Mouse (Mus musculus) bone marrow macrophage, adult 2 months (primary cell): ENCODE measurements around the gene Akr1cl. TPM values are rescaled to one million over a fixed set of nuclear protein-coding genes. Genes with fewer than 3 reads are reported as not detected.
A peak's percentile ranks its signal among the peaks of the same experiment; 100 is the strongest.

Experiments used
- H3K27ac ChIP-seq: 2 replicates; pipeline ENCODE4 v1.5.1; 2012; ENCODE audit warnings: low read depth, low read length; ENCODE audit not compliant: insufficient read depth
- H3K4me1 ChIP-seq: 2 replicates; pipeline ENCODE4 v1.6.1; 2012; ENCODE audit warnings: low read length; ENCODE audit not compliant: control insufficient read depth, insufficient read depth
- H3K4me3 ChIP-seq: 2 replicates; pipeline ENCODE4 v1.5.1; 2012; ENCODE audit warnings: mild to moderate bottlenecking, low read length, moderate library complexity; ENCODE audit not compliant: insufficient read depth
- CTCF ChIP-seq: IDR thresholded peaks from 2 replicates; pipeline ENCODE4 v1.5.1; 2012; ENCODE audit warnings: low read depth, mild to moderate bottlenecking, low read length, moderate library complexity
- POLR2A ChIP-seq: IDR thresholded peaks from 2 replicates; pipeline ENCODE4 v1.6.1; 2012; ENCODE audit warnings: mild to moderate bottlenecking, low read depth, low read length, borderline replicate concordance
- polyA plus RNA-seq: library from polyadenylated mRNA; stranded (reverse); fragments of >200 nt; gene quantifications from 2 replicates; pipeline ENCODE4 v1.2.4, GENCODE M21; 2012; ENCODE audit not compliant: missing spikeins, insufficient read depth, insufficient read length

The Akr1cl gene
- polyA plus RNA-seq, 1 experiment: not detected

DNA sequence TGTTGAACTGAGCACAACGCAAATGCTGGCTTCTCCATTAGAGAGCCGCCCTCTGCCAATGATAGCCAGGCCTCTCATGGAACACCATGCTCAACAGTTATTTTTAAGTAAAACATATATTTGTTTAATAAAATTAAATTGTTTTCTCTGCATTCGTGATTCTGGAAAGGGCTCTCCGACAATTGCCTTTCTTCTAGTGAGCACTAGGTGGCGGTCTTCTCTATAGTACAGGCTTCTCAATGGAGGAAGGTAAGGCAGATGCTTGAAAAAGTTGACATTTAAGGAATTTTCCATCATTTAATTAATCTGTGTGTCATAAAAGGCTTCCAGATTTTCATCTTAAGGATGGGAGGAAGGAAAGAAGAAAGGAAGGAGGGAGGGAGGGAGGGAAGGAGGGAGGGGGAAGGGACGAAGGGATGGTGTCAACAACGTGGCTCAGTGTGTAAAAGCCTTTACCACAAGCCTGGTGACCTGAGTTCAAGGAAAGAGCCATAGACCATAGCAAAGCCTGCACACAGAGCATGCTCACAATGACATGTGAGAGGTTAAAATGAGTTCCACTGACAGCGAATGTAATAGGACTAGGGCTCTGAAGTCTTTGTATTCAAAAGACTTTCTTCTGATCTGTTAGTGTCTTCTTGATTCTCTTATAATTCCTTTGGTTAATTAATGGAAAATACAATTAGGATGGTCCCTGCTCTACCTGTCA lies 14.0 kb upstream of the Akr1cl start:
- TF ChIP-seq CTCF: no peak
- no peak for TF ChIP-seq POLR2A
- H3K27ac ChIP-seq: no peak overlapping the region
- peaks cover 4% of the 10 kb centered on the region; the same call in 1 of the 2 replicates for H3K4me1 ChIP-seq
- H3K4me3 ChIP-seq: no peak overlapping the region

DNA sequence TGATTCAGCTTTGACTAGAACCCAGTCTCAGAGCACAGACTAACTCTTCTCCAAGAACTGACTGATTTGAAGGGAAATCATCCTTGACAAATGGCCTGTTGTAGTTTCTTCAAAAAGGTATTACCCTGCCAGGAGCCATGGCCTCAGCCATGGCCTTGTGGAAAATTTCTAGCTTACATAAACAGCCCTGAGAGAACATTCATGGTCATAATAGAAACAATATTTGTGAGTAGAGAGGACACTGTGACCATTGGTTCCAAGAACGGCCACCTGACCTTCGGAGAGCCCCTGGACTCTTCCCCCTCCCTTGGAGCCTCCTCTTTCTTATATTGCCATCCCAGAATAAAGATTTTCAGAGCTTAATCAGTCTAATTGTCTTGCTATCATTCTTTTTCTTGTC lies 10.9 kb upstream of the Akr1cl start:
- Histone ChIP-seq H3K4me1 (peaks cover 4% of the 10 kb centered on the region; the same call in 1 of the 2 replicates), H3K27ac (no peak overlapping the region), H3K4me3 (no peak overlapping the region)
- TF ChIP-seq POLR2A (no peak), CTCF (no peak)

DNA sequence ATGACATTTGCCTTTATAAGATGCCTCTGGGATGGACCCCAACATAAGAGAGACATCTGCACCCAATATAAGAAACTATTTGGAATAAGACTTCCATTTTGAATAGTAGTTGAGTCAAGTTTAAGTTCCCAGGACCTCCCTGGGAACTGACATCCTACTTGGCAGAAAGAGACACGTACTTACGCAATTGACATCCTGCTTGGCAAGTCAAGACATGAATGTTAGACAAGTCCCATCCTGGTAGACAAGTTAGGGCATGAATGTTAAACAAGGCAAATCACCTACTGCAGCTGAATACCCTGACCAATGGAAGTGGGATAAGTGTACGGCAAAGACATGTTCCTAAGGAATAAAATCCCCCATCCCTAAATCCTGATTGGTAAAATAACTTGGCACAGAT lies 9.3 kb upstream of the Akr1cl start:
- Histone ChIP-seq H3K4me3 (no peak overlapping the region), H3K4me1 (peaks cover 4% of the 10 kb centered on the region; the same call in 1 of the 2 replicates), H3K27ac (no peak overlapping the region)
- no peak for TF ChIP-seq POLR2A
- no peak for TF ChIP-seq CTCF

DNA sequence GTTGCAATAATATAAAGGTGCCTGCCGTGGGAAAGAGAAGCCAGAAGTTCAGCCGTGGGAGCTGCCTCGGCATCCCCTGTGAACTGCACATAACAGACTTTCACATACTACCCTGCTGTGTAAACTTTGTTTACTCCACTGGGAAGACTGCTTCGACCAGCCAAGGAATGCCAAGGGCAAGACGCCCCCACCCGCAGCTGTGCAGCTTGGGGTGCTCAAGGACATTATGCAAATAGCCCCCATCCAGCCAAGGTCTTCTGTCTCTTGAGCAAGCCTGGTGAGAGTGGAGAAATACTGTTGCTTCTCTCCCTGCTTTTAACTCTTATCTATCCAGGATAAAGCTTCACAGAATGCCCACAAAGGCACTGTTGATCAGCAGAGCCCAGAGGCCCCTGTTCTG lies 8.2 kb upstream of the Akr1cl start:
- H3K27ac ChIP-seq: no peak overlapping the region
- H3K4me3 ChIP-seq: no peak overlapping the region
- TF ChIP-seq POLR2A (no peak), CTCF (no peak)
- H3K4me1 ChIP-seq: peaks cover 4% of the 10 kb centered on the region; the same call in 1 of the 2 replicates

DNA sequence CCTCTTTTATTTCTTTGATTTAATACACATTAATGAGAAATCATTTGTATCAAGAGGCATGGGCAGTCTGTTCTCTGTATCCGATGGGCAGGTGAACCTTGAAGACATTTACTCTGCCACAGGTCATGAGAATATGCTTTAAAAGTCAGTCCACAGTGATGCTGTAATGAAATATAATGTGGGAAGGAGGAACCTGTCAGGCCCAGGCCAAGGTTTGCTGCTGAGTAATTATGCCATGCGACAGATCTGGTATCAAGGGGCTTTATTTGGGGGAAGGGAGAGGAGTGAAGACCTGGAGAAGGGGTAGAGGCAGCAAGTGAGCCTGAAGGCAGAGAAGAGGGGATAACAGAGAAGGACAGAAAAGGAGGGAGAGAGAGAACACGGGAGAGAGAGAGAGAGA lies 7.1 kb upstream of the Akr1cl start:
- H3K4me3 ChIP-seq: no peak overlapping the region
- H3K4me1 ChIP-seq: peaks cover 4% of the 10 kb centered on the region; the same call in 1 of the 2 replicates
- TF ChIP-seq POLR2A (no peak), CTCF (no peak)
- no peak overlapping the region for H3K27ac ChIP-seq

DNA sequence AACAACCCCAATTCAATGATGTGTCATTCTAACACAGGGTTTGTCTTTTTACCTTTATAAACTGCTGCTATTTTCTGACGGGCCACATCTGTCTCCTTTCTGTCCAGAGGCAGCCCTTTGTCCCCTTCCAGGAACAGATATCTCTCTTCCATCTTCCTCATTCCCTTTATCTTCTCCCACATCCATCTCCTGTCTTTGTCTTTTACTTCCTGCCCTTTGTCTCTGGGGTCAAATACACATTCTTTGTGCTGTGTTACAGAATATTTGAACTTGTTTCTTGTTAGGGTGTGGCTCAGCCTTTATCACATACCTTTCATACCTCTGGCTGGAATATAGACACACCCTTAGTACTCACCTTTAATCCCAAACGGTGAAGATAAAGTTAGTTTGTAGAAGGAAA lies 5.0 kb upstream of the Akr1cl start:
- Histone ChIP-seq H3K27ac (no peak overlapping the region), H3K4me1 (peaks cover 4% of the 10 kb centered on the region; the same call in 1 of the 2 replicates), H3K4me3 (no peak overlapping the region)
- TF ChIP-seq POLR2A (no peak), CTCF (no peak)

DNA sequence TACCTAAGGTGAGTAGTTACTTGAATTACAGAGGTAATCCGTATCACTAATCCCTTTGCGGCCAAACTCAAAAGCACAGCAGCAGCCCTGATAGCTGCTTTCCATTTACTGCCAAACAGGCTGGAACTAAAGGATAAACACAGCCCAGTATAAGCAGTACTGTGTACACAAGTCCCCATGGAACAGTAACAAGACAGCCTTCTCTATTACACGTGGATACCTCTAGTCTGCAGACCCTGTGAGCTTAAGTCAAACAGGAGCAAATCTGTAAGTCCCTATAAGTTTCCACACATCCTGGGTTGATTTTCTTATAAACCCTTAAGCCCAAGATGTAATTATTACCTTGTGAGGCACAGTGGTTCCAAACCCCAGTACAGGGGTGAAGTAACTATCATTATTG lies 3.0 kb upstream of the Akr1cl start:
- no peak overlapping the region for H3K4me3 ChIP-seq
- TF ChIP-seq CTCF: no peak
- TF ChIP-seq POLR2A: no peak
- H3K4me1 ChIP-seq: no peaks in the 10 kb centered on the region
- H3K27ac ChIP-seq: no peak overlapping the region

DNA sequence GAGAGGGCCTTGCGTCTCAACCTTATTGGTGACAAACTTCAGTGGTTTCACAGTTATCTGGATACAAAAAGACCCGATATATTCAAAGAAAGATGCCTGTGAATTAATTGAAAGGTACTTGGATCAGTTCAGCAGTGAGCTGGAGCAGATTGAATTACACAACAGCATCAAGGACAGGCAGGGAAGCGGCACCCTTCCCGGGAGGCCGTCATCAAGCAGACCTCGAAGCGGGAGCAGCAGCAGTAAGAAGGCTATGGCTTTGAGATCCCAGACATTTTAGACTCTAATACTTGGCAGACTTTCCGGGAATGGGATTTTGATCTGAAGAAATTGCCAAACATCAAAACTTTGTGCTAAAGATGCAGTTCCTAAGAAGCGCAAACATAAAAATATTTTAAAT lies 4.4 kb downstream of the Akr1cl start:
- H3K27ac ChIP-seq: no peak overlapping the region
- no peak for TF ChIP-seq CTCF
- no peak for TF ChIP-seq POLR2A

DNA sequence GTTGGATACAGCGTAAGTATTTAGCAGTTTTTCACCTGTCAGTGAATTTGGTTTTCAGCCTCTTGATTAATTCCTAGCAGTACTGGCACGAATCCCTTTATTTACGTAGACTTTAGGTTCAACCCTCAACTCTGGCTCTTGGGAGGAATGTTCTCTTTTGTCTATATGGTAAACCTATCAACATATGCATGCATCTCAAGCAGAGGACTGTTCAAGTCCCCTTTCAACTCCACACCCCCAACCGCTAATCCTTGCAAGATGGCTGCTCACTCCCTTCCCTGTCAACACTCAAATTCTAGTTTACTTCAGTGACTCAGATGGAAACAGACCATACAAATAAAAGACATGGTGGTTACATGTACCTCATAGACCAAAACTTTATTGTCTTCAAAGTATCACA lies 19.8 kb downstream of the Akr1cl start:
- H3K4me3 ChIP-seq: no peak overlapping the region
- H3K4me1 ChIP-seq: no peaks in the 10 kb centered on the region
- no peak overlapping the region for H3K27ac ChIP-seq
- no peak for TF ChIP-seq POLR2A
- no peak for TF ChIP-seq CTCF

More for the DNA sequence above, 4.4 kb downstream of the Akr1cl start:
- Histone ChIP-seq H3K4me3 (no peak overlapping the region), H3K4me1 (no peaks in the 10 kb centered on the region)

DNA sequence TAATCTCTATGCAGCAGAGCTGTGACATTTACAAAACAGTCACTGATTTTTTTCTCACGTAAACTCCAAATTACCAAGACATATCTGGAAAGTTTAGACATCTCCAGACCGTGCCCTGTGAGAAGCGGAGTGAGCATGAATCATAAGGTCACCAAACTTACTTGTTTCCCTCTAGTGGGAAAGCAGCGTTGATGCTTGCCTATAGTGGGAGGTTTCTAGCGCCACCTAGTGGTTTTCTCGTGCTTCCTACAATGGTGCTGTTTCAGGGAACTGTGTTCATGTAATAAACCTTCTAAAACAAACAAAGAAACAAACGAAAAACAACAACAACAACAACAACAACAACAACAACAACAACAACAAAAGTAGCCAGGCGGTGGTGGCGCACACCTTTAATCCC lies 22.4 kb downstream of the Akr1cl start:
- no peak overlapping the region for H3K27ac ChIP-seq
- H3K4me3 ChIP-seq: no peak overlapping the region
- TF ChIP-seq POLR2A (no peak), CTCF (peak; percentile 10; the same call in 1 of the 2 replicates)
- no peaks in the 10 kb centered on the region for H3K4me1 ChIP-seq

DNA sequence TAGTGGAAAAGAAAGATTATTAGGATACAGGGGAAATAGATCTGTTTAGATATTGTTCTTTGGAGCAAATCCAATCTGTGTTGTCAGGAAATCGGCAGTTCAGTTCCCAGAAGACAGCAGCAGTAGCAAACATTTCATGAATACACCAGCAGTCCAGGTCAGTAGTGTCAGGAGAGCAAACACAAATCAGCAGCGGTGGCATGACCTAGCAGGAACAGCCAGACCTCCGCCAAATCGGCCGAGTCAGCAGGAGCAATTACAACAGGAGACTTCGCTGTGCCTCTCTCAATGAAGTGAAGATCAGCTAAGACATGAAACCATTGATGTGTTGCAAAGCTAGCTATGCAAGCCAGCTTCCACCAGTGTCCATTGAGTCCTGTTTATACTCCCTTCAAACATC lies 27.0 kb downstream of the Akr1cl start:
- H3K27ac ChIP-seq: no peak overlapping the region
- H3K4me1 ChIP-seq: no peaks in the 10 kb centered on the region
- TF ChIP-seq CTCF (no peak), POLR2A (no peak)
- no peak overlapping the region for H3K4me3 ChIP-seq
